In genomic region chr19:57295521-57295920, GRCm38 (mm10) we compare ENCODE assay signal across 19 mouse cellular contexts. TPM values are rescaled to one million over a fixed set of nuclear protein-coding genes. Genes with fewer than 3 reads are reported as not detected.
DNase-seq lines count a peak whose midpoint lies in the region.
"Had no signal": no experiment of that assay in that cellular context is flagged by ENCODE, and none has a peak within 500 bp of the region (broad histone marks: within the 10 kb centered on the region; RNA-seq: fewer than 3 reads in every experiment).

No protein-coding gene starts in this region.

- peak overlapping the region; percentile 88 for H3K27ac ChIP-seq in brown adipose tissue, adult 24 weeks (replicated peaks; ENCODE audit: low read depth, low read length)
- H3K27ac ChIP-seq: embryonic facial prominence, embryonic 10.5 days; embryonic facial prominence, embryonic 12.5 days; forebrain, embryonic 13.5 days; forebrain, embryonic 15.5 days had no signal

- no peak overlapping the region for H3K4me3 ChIP-seq in brown adipose tissue, adult 24 weeks (ENCODE audit: insufficient read depth, low read depth, low read length)
- H3K4me3 ChIP-seq: embryonic facial prominence, embryonic 10.5 days; embryonic facial prominence, embryonic 12.5 days; forebrain, embryonic 13.5 days; forebrain, embryonic 15.5 days had no signal

- DNase-seq in heart, adult 11 months: peak; percentile 95
- DNase-seq in heart, postnatal 14 days: no peak
- DNase-seq in R1 (ENCODE audit: low read depth, low spot score): peak; percentile 43
- DNase-seq in urinary bladder, postnatal 14 days (ENCODE audit: low spot score): no peak
- DNase-seq: adrenal gland, adult 8-10 months; adrenal gland, postnatal 14 days; adrenal gland, postnatal 36 days; cerebellum, adult 11 months; cerebellum, adult 18-20 months; cerebellum, adult 9-10 months; cerebellum, postnatal 10 days; cerebellum, postnatal 25 days; forebrain, postnatal 0 days had no signal

- intact Hi-C loops in heart, postnatal 14 days (cut with DNase I): no loop called here

- peaks cover 45% of the 10 kb centered on the region for H3K4me1 ChIP-seq in brown adipose tissue, adult 24 weeks (ENCODE audit: control insufficient read depth, insufficient read depth, insufficient read length, low read length)
- H3K4me1 ChIP-seq: embryonic facial prominence, embryonic 12.5 days; forebrain, embryonic 13.5 days had no signal

RNA-seq across cellular contexts. Expression of gene Ablim1, which starts 19.2 kb away (rescaled TPM):
- total RNA-seq in heart, postnatal 14 days (2021): 100 to 1,000 TPM; 489 to 510 TPM
- polyA plus RNA-seq in brown adipose tissue, adult 24 weeks (2012; ENCODE audit: insufficient read depth, insufficient read length, missing spikeins): 52.5 and 54.2 TPM in 2 replicates
- total RNA-seq: MEL had no signal

Comparison
In these comparisons a context has a peak if more than half of its experiments do, and no peak if none do; other contexts are left out.
1. DNase-seq: peak in heart, adult 11 months (single experiment) and R1 (single experiment); none in heart, postnatal 14 days (0 of 2) and urinary bladder, postnatal 14 days (single experiment).